Mouse (Mus musculus): Measurements from ENCODE around the gene Cfap43. TPM values are rescaled to one million over a fixed set of nuclear protein-coding genes. Genes with fewer than 3 reads are reported as not detected.

Cfap43 gene
- polyA plus RNA-seq, 1 experiment = not detected

- Histone ChIP-seq H3K4me1 (ENCODE audit: control insufficient read depth, insufficient read depth, low read length) (no peaks in the 10 kb centered on the region), H3K27ac (ENCODE audit: insufficient read depth, low read depth, low read length) (peak overlapping the region; percentile 1; the same call in 1 of the 2 replicates), H3K4me3 (ENCODE audit: insufficient read depth, low read depth, low read length) (peak overlapping the region; percentile 67; the same call in 1 of the 2 replicates), H3K27me3 (replicated peaks; ENCODE audit: control insufficient read depth, insufficient read depth, low read length) (no peaks in the 10 kb centered on the region), H3K36me3 (ENCODE audit: control insufficient read depth, insufficient read depth, low read length) (no peaks in the 10 kb centered on the region)
- no peak for TF ChIP-seq CTCF (conservative IDR thresholded peaks at IDR 0.05; ENCODE audit: insufficient read depth, insufficient read length, low read depth, low read length)
- TF ChIP-seq POLR2A (IDR thresholded peaks at IDR 0.05; ENCODE audit: low read depth, low read length) = no peak
- no peak for DNase-seq
- 54% methylated on average over 4 of the region's 4 CpGs for WGBS
These were observed 1.7 kb downstream of the Cfap43 start for GRCm38 (mm10) chr19:47917396-47917795.

- DNase-seq = no peak
- H3K4me3 ChIP-seq (ENCODE audit: insufficient read depth, low read depth, low read length) = no peak overlapping the region
- H3K27ac ChIP-seq (ENCODE audit: insufficient read depth, low read depth, low read length) = no peak overlapping the region
- TF ChIP-seq CTCF (conservative IDR thresholded peaks at IDR 0.05; ENCODE audit: insufficient read depth, insufficient read length, low read depth, low read length) (no peak), POLR2A (IDR thresholded peaks at IDR 0.05; ENCODE audit: low read depth, low read length) (no peak)
- no peaks in the 10 kb centered on the region for H3K36me3 ChIP-seq (ENCODE audit: control insufficient read depth, insufficient read depth, low read length)
- H3K4me1 ChIP-seq (ENCODE audit: control insufficient read depth, insufficient read depth, low read length) = no peaks in the 10 kb centered on the region
- 75% methylated on average over 4 of the region's 4 CpGs for WGBS
- H3K27me3 ChIP-seq (replicated peaks; ENCODE audit: control insufficient read depth, insufficient read depth, low read length) = no peaks in the 10 kb centered on the region
These were observed 3.8 kb downstream of the Cfap43 start for GRCm38 (mm10) chr19:47915251-47915650.

- 90% methylated on average over 4 of the region's 4 CpGs for WGBS
- Histone ChIP-seq H3K27me3 (replicated peaks; ENCODE audit: control insufficient read depth, insufficient read depth, low read length) (no peaks in the 10 kb centered on the region), H3K4me1 (ENCODE audit: control insufficient read depth, insufficient read depth, low read length) (no peaks in the 10 kb centered on the region), H3K4me3 (ENCODE audit: insufficient read depth, low read depth, low read length) (no peak overlapping the region), H3K36me3 (ENCODE audit: control insufficient read depth, insufficient read depth, low read length) (no peaks in the 10 kb centered on the region), H3K27ac (ENCODE audit: insufficient read depth, low read depth, low read length) (no peak overlapping the region)
- DNase-seq = no peak
- no peak for TF ChIP-seq POLR2A (IDR thresholded peaks at IDR 0.05; ENCODE audit: low read depth, low read length)
- TF ChIP-seq CTCF (conservative IDR thresholded peaks at IDR 0.05; ENCODE audit: insufficient read depth, insufficient read length, low read depth, low read length) = no peak
These were observed 4.9 kb downstream of the Cfap43 start for GRCm38 (mm10) chr19:47914191-47914590.

GRCm38 (mm10) chr19:47913344-47913743 is 5.7 kb downstream of the Cfap43 start:
- no peak for DNase-seq
- Histone ChIP-seq H3K4me3 (ENCODE audit: insufficient read depth, low read depth, low read length) (no peak overlapping the region), H3K27ac (ENCODE audit: insufficient read depth, low read depth, low read length) (no peak overlapping the region), H3K27me3 (replicated peaks; ENCODE audit: control insufficient read depth, insufficient read depth, low read length) (no peaks in the 10 kb centered on the region), H3K36me3 (ENCODE audit: control insufficient read depth, insufficient read depth, low read length) (no peaks in the 10 kb centered on the region), H3K4me1 (ENCODE audit: control insufficient read depth, insufficient read depth, low read length) (no peaks in the 10 kb centered on the region)
- WGBS = 87% methylated on average over 7 of the region's 7 CpGs
- TF ChIP-seq CTCF (conservative IDR thresholded peaks at IDR 0.05; ENCODE audit: insufficient read depth, insufficient read length, low read depth, low read length) (no peak), POLR2A (IDR thresholded peaks at IDR 0.05; ENCODE audit: low read depth, low read length) (no peak)

- Histone ChIP-seq H3K4me1 (ENCODE audit: control insufficient read depth, insufficient read depth, low read length) (no peaks in the 10 kb centered on the region), H3K36me3 (ENCODE audit: control insufficient read depth, insufficient read depth, low read length) (no peaks in the 10 kb centered on the region), H3K27me3 (replicated peaks; ENCODE audit: control insufficient read depth, insufficient read depth, low read length) (no peaks in the 10 kb centered on the region), H3K4me3 (ENCODE audit: insufficient read depth, low read depth, low read length) (no peak overlapping the region), H3K27ac (ENCODE audit: insufficient read depth, low read depth, low read length) (no peak overlapping the region)
- WGBS = 83% methylated on average over 4 of the region's 4 CpGs
- DNase-seq = no peak
- TF ChIP-seq POLR2A (IDR thresholded peaks at IDR 0.05; ENCODE audit: low read depth, low read length) (no peak), CTCF (conservative IDR thresholded peaks at IDR 0.05; ENCODE audit: insufficient read depth, insufficient read length, low read depth, low read length) (no peak)
These were observed 8.3 kb downstream of the Cfap43 start for GRCm38 (mm10) chr19:47910751-47911150.

GRCm38 (mm10) chr19:47910117-47910618 is 8.9 kb downstream of the Cfap43 start:
- no peaks in the 10 kb centered on the region for H3K36me3 ChIP-seq (ENCODE audit: control insufficient read depth, insufficient read depth, low read length)
- H3K4me3 ChIP-seq (ENCODE audit: insufficient read depth, low read depth, low read length) = no peak overlapping the region
- no peaks in the 10 kb centered on the region for H3K27me3 ChIP-seq (replicated peaks; ENCODE audit: control insufficient read depth, insufficient read depth, low read length)
- DNase-seq = no peak
- H3K27ac ChIP-seq (ENCODE audit: insufficient read depth, low read depth, low read length) = peak overlapping the region; percentile 24; the same call in 1 of the 2 replicates
- 39% methylated on average over 4 of the region's 4 CpGs for WGBS
- no peaks in the 10 kb centered on the region for H3K4me1 ChIP-seq (ENCODE audit: control insufficient read depth, insufficient read depth, low read length)
- no peak for TF ChIP-seq POLR2A (IDR thresholded peaks at IDR 0.05; ENCODE audit: low read depth, low read length)
- no peak for TF ChIP-seq CTCF (conservative IDR thresholded peaks at IDR 0.05; ENCODE audit: insufficient read depth, insufficient read length, low read depth, low read length)

- 6% methylated on average over 10 of the region's 10 CpGs for WGBS
- Histone ChIP-seq H3K27me3 (replicated peaks; ENCODE audit: control insufficient read depth, insufficient read depth, low read length) (no peaks in the 10 kb centered on the region), H3K36me3 (ENCODE audit: control insufficient read depth, insufficient read depth, low read length) (no peaks in the 10 kb centered on the region), H3K4me3 (ENCODE audit: insufficient read depth, low read depth, low read length) (peak overlapping the region; percentile 3; the same call in 1 of the 2 replicates), H3K27ac (ENCODE audit: insufficient read depth, low read depth, low read length) (peak overlapping the region; percentile 24; the same call in 1 of the 2 replicates), H3K4me1 (ENCODE audit: control insufficient read depth, insufficient read depth, low read length) (no peaks in the 10 kb centered on the region)
- DNase-seq = peak; percentile 47
- TF ChIP-seq CTCF (conservative IDR thresholded peaks at IDR 0.05; ENCODE audit: insufficient read depth, insufficient read length, low read depth, low read length) (no peak), POLR2A (IDR thresholded peaks at IDR 0.05; ENCODE audit: low read depth, low read length) (no peak)
These were observed 9.5 kb downstream of the Cfap43 start for GRCm38 (mm10) chr19:47909387-47910116.

Measured in kidney, adult 2 months (tissue).